Mouse (Mus musculus) 416B (cell line): Measurements from ENCODE around the gene Ssty2.
"Not testable (repeated sequence)": the region's sequence is repeated elsewhere in the genome, so short reads cannot be mapped to it uniquely, and the experiment has no call there.

Experiments used
- DNase-seq: peaks from one replicate; pipeline ENCODE4 v3.0.0; 2011; ENCODE audit warnings: low read depth

Gene Ssty2

GRCm38 (mm10) chrY:67047972-67048371 lies at the start of gene Ssty2:
Gene Ssty2, minus strand, starts transcription at chrY:67048072.
- DNase-seq: not testable (repeated sequence)
